Mouse (Mus musculus) liver, embryonic 16.5 days (tissue): ENCODE results near the gene Hcar1. TPM values are rescaled to one million over a fixed set of nuclear protein-coding genes. Genes with fewer than 3 reads are reported as not detected.

Experiments
- ATAC-seq: fragments of 200-750 bp; cut with Nextera tagmentation; 2 replicates; pipeline ENCODE4 v1.8.0; 2017; ENCODE audit warnings: low read depth, mild to moderate bottlenecking, moderate number of reproducible peaks, moderate library complexity
- H3K27ac ChIP-seq: fragments of 300-500 bp; sonication (generic); 2 replicates; pipeline ENCODE4 v1.5.1; 2014; ENCODE audit warnings: mild to moderate bottlenecking, low read length
- H3K27me3 ChIP-seq: fragments of 300-500 bp; sonication (generic); 2 replicates; pipeline ENCODE4 v1.6.1; 2014; ENCODE audit warnings: low read depth, low read length, mixed read lengths; ENCODE audit not compliant: control insufficient read depth, insufficient read depth
- H3K36me3 ChIP-seq: fragments of 300-500 bp; sonication (generic); 2 replicates; pipeline ENCODE4 v1.6.1; 2014; ENCODE audit warnings: mild to moderate bottlenecking; ENCODE audit not compliant: control insufficient read depth, insufficient read depth
- H3K4me1 ChIP-seq: fragments of 300-500 bp; sonication (generic); 2 replicates; pipeline ENCODE4 v1.6.1; 2014; ENCODE audit warnings: low read depth, low read length, mixed read lengths; ENCODE audit not compliant: control insufficient read depth
- H3K4me2 ChIP-seq: fragments of 300-500 bp; sonication (generic); 2 replicates; pipeline ENCODE4 v1.6.1; 2014; ENCODE audit warnings: low read depth, low read length, mixed read lengths
- H3K4me3 ChIP-seq: fragments of 300-500 bp; sonication (generic); 2 replicates; pipeline ENCODE4 v1.5.1; 2014; ENCODE audit warnings: low read depth, mild to moderate bottlenecking, low read length
- H3K9ac ChIP-seq: fragments of 300-500 bp; sonication (generic); 2 replicates; pipeline ENCODE4 v1.6.1; 2014; ENCODE audit warnings: low read depth, low read length
- H3K9me3 ChIP-seq: fragments of 300-500 bp; sonication (generic); replicated peaks from 2 replicates; pipeline ENCODE4 v1.6.1; 2016; ENCODE audit warnings: low read length; ENCODE audit not compliant: control insufficient read depth
- WGBS: fragments of 180-500 bp; shearing (Covaris S2); extraction: QIAGEN DNeasy Blood & Tissue Kit; methylation state at CpG from one replicate; pipeline ENCODE4 v1.1.7; 2014; ENCODE audit not compliant: insufficient replicate concordance; 5-methylcytosine and 5-hydroxymethylcytosine counted together
- polyA plus RNA-seq: library from polyadenylated mRNA; unstranded; fragments of >200 nt; fragmentation: Nextera tagmentation; extraction: Ambion mirVana; gene quantifications from 2 replicates; pipeline ENCODE4 v1.2.1, GENCODE M21; 2015

The Hcar1 gene
- polyA plus RNA-seq, 1 experiment from 2014 or later: 0.08 TPM

DNA sequence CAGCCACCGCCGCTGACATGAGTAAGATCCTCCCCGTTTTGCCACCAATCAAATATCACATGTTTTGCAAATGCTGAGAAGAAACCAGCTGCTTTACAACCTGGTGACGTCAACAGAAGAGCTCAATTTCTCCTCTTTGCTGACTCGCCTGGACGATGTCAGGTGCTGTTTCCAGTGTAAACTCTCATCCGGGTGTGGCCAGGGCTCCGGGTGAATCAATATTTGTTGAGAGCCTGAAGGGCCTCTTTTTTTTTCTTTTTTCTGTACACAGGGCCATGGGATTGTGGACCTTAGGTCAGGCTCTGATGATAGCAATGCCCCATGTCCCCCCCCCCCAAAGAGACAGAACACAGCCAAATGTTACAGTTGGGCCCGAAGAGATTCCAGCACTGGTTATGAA lies 25.3 kb downstream of the Hcar1 start:
- Histone ChIP-seq H3K27me3 (no peaks in the 10 kb centered on the region), H3K27ac (0 out of 2 replicates have a peak overlapping the region, but pooled peaks have one; percentile 29), H3K9me3 (no peaks in the 10 kb centered on the region), H3K9ac (no peak overlapping the region), H3K4me1 (no peaks in the 10 kb centered on the region; the same call in 1 of the 2 replicates), H3K4me2 (peak overlapping the region; percentile 25), H3K36me3 (no peaks in the 10 kb centered on the region), H3K4me3 (no peak overlapping the region)
- peak; percentile 84 for ATAC-seq
- WGBS: 65% methylated on average over 9 of the region's 9 CpGs

- no peak overlapping the region for H3K9ac ChIP-seq
- no peaks in the 10 kb centered on the region for H3K36me3 ChIP-seq
- peak; percentile 73 for ATAC-seq
- peak overlapping the region; percentile 25 for H3K4me2 ChIP-seq
- no peaks in the 10 kb centered on the region; the same call in 1 of the 2 replicates for H3K4me1 ChIP-seq
- 0 out of 2 replicates have a peak overlapping the region, but pooled peaks have one; percentile 29 for H3K27ac ChIP-seq
- 66% methylated on average over 11 of the region's 11 CpGs for WGBS
- no peaks in the 10 kb centered on the region for H3K9me3 ChIP-seq
- H3K27me3 ChIP-seq: no peaks in the 10 kb centered on the region
- no peak overlapping the region for H3K4me3 ChIP-seq
These were observed 25.8 kb downstream of the Hcar1 start for GRCm38 (mm10) chr5:123853877-123854504.

- H3K27me3 ChIP-seq: no peaks in the 10 kb centered on the region
- H3K9ac ChIP-seq: no peak overlapping the region
- ATAC-seq: no peak
- 11% methylated on average over 2 of the region's 2 CpGs for WGBS
- H3K4me1 ChIP-seq: no peaks in the 10 kb centered on the region; the same call in 1 of the 2 replicates
- H3K9me3 ChIP-seq: no peaks in the 10 kb centered on the region
- no peak overlapping the region for H3K4me3 ChIP-seq
- H3K36me3 ChIP-seq: no peaks in the 10 kb centered on the region
- no peak overlapping the region for H3K4me2 ChIP-seq
- no peak overlapping the region for H3K27ac ChIP-seq
These were observed 28.4 kb downstream of the Hcar1 start for GRCm38 (mm10) chr5:123851398-123851797.

GRCm38 (mm10) chr5:123844316-123844715 lies 35.5 kb downstream of the Hcar1 start:
- Histone ChIP-seq H3K4me2 (no peak overlapping the region), H3K36me3 (no peaks in the 10 kb centered on the region), H3K9ac (no peak overlapping the region), H3K27me3 (no peaks in the 10 kb centered on the region), H3K27ac (no peak overlapping the region), H3K4me3 (no peak overlapping the region), H3K9me3 (no peaks in the 10 kb centered on the region), H3K4me1 (peaks cover 7% of the 10 kb centered on the region)
- 80% methylated on average over 14 of the region's 14 CpGs for WGBS
- no peak for ATAC-seq

DNA sequence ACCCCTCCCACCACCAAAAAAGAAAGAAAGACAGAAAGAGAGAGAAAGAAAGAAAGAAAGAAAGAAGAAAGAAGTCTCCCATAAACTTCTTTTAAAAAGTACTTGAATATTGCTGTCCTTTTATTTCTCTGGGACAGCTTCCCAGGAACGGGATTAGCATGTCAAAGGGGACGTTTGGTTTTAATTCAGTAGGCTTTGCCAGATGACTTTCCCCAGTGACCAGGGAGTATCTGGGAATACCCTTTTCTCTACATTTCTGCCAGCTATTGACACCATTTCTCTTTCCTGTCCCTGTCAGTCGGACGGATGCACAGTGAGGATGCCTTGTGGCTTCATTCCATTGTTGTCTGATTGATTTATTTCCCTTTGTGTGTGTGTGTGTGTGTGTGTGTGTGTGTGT lies 36.0 kb downstream of the Hcar1 start:
- H3K4me3 ChIP-seq: no peak overlapping the region
- H3K4me2 ChIP-seq: no peak overlapping the region
- ATAC-seq: no peak
- H3K9me3 ChIP-seq: no peaks in the 10 kb centered on the region
- no peaks in the 10 kb centered on the region for H3K27me3 ChIP-seq
- 66% methylated on average over 4 of the region's 4 CpGs for WGBS
- H3K36me3 ChIP-seq: no peaks in the 10 kb centered on the region
- no peak overlapping the region for H3K27ac ChIP-seq
- no peak overlapping the region for H3K9ac ChIP-seq
- H3K4me1 ChIP-seq: peaks cover 7% of the 10 kb centered on the region

- Histone ChIP-seq H3K4me2 (no peak overlapping the region), H3K9ac (no peak overlapping the region), H3K27me3 (no peaks in the 10 kb centered on the region), H3K4me3 (no peak overlapping the region), H3K36me3 (no peaks in the 10 kb centered on the region), H3K9me3 (no peaks in the 10 kb centered on the region), H3K27ac (no peak overlapping the region), H3K4me1 (peaks cover 7% of the 10 kb centered on the region)
- WGBS: 35% methylated on average over 3 of the region's 3 CpGs
- ATAC-seq: no peak
These were observed 36.9 kb downstream of the Hcar1 start for GRCm38 (mm10) chr5:123842935-123843282.

DNA sequence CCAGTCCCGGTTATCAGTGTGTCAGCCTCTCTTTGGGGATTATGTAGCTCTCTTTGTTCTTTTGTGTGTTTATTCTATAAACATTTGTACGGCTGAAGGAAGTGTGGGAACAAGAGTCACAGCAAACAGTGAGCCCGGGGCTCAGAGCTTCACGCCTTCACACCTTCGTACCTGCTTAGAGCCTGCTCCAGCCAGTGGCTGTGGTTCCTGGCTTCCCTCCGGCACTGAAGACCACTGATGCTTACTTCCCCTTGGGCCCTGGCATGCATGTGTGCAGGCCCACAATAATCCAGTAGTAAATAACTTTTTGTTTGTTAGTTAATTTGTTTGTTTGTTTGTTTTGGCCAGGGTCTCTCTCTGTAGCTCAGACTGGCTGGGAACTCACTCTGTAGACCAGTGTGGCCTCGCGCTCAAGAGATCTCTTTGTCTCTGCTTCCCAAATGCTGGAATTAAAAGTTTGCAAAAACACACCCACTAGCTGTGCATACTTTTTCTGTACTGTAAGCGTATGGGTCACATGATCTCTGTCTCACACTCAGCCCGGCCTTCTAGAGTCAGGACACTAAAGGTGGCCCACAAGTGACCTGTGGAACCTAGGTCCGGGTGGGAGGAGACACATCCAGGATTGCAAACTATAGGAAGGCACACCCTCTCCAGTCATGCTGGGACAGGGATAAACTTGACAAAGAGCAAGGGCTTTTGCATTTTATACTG lies 37.4 kb downstream of the Hcar1 start:
- Histone ChIP-seq H3K4me3 (no peak overlapping the region), H3K9me3 (no peaks in the 10 kb centered on the region), H3K4me2 (no peak overlapping the region), H3K4me1 (peaks cover 7% of the 10 kb centered on the region), H3K9ac (no peak overlapping the region), H3K36me3 (no peaks in the 10 kb centered on the region), H3K27ac (no peak overlapping the region), H3K27me3 (no peaks in the 10 kb centered on the region)
- no peak for ATAC-seq
- 60% methylated on average over 11 of the region's 11 CpGs for WGBS

DNA sequence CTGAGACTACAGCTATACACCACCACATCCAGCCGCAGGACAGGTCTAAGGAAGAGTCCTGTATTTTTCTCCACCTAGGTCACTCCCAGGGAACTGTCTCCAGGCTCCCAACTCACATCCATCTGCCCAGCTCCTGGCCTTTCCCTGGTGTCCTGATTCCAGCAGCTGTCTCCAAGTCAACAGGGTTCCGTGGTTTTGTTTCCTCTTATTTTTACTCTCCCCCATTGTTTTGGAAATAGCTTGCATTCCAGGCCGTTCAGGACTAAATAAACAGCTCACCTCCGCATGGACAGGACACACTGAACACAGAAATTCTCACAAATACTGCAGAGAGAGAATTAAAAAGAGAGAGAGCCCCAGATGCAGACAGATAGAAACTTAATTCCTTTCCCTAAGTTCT lies 42.4 kb downstream of the Hcar1 start:
- 51% methylated on average over 4 of the region's 4 CpGs for WGBS
- peaks cover 3% of the 10 kb centered on the region for H3K4me1 ChIP-seq
- no peak overlapping the region for H3K27ac ChIP-seq

DNA sequence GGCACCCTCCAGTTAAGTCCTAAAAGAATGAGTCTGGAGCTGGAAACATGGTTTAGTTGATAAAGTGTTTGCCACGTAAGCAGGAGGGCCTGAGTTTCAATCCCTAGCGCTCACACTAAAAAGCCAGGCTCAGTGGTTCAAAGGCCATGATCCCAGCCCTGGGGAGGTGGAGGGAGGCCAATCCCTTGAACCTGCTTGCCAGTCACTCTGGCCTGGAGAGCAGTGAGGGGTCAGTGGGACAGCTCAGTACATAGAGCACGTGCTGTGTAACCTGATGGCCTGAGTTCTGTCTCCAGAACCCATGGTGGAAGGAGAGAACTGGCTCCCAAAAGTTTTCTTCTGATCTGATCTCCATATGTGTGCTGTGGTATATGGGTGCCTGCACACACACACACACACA lies 45.0 kb downstream of the Hcar1 start:
- H3K36me3 ChIP-seq: no peaks in the 10 kb centered on the region
- 49% methylated on average over 3 of the region's 3 CpGs for WGBS
- peak; percentile 59; the same call in 1 of the 2 replicates for ATAC-seq
- H3K4me1 ChIP-seq: no peaks in the 10 kb centered on the region
- H3K9me3 ChIP-seq: no peaks in the 10 kb centered on the region
- no peak overlapping the region for H3K4me3 ChIP-seq
- no peak overlapping the region for H3K27ac ChIP-seq
- no peak overlapping the region for H3K4me2 ChIP-seq
- H3K27me3 ChIP-seq: no peaks in the 10 kb centered on the region
- H3K9ac ChIP-seq: no peak overlapping the region

More for the DNA sequence above, 42.4 kb downstream of the Hcar1 start:
- no peaks in the 10 kb centered on the region for H3K9me3 ChIP-seq
- no peak overlapping the region for H3K9ac ChIP-seq
- H3K27me3 ChIP-seq: no peaks in the 10 kb centered on the region
- H3K4me3 ChIP-seq: no peak overlapping the region
- no peak for ATAC-seq
- no peak overlapping the region for H3K4me2 ChIP-seq
- no peaks in the 10 kb centered on the region for H3K36me3 ChIP-seq
